Mouse (Mus musculus) CD4-positive, CD25-positive, alpha-beta regulatory T cell, adult 2 months (primary cell): ENCODE measurements around the gene Ppme1.

Experiments used
- DNase-seq: peaks from one replicate; pipeline ENCODE4 v3.0.0-alpha.2; 2012; ENCODE audit warnings: low read depth, low spot score

The Ppme1 gene

DNA sequence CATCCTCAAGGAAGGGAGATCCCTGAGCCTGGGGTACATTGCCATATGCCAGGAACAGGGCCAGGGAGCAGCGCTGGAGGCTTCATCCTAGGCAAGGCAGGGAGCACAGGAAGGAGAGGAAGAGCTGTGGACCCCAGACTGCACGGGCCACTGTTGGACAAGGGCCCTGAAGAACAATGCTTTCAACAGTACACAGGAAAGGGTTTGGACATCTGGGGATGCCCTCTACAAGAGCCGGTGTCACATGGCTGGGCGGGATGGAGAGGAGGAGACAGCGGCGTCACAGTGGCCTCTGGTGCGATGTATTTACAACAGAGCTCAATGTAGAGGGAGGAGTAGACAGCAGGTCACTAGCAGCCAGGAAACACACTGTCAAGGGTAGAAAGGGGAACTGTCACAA lies 44.6 kb downstream of the Ppme1 start:
- DNase-seq = no peak

DNA sequence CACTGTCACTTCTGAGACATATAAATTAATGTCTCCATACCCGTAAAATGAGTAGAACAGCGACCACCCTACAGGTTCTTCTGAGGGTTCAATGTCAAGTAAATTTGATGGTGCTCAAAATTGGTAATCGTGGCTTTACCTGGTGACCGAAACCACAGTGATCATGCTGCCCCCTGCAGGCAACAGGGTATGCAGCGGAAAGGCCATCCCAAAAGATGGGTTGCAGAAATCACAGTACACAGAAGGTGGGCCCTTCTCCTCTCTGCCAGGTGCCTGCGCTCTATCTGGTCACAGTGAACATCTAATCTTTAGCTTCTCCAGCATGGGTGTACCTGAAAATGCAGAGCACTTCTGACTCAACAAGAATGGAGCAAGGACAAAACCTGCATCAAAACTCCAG lies 46.6 kb downstream of the Ppme1 start:
- peak; percentile 35 for DNase-seq

DNA sequence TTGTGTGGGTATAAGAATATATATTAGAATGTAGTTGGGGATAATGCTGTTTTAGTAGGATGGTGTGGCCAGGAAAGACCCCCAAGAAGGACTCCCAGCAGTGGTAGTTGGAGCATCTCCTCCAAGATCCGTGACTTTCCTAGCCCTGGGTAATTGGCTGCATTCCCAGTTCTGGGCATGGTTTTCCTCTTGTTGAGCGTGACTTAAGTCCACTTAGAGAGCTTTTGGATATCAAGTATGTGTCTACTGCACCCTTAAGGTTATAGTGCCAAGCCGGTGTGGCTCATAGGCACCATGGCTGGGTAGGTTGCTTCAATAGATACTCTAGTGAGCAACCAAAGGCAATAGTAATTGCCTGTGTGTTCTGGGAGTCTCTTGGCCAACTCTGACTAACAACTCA lies 48.4 kb downstream of the Ppme1 start:
- no peak for DNase-seq

- no peak for DNase-seq
Measured at GRCm38 (mm10) chr7:100317534-100317933, 54.6 kb downstream of the Ppme1 start.

DNA sequence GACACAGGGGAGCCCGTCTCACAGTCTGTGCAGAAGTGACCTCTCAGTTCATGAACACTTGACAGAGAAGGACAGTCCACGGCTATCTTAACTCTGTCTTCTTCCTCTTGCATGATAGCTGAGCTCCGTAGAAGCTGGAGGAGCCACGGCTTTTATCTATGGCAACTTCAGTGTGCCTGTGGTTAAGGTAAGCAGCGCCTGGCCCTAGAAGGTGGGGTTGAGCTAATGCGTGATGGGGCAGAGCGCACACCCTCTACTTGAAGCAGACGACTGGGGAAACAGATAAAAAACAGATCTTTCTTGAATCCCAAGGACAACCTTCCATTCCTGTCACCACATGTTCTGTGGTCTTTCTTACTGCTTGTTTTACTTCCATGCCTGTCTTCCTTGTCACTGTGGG lies 55.2 kb downstream of the Ppme1 start:
- no peak for DNase-seq

DNA sequence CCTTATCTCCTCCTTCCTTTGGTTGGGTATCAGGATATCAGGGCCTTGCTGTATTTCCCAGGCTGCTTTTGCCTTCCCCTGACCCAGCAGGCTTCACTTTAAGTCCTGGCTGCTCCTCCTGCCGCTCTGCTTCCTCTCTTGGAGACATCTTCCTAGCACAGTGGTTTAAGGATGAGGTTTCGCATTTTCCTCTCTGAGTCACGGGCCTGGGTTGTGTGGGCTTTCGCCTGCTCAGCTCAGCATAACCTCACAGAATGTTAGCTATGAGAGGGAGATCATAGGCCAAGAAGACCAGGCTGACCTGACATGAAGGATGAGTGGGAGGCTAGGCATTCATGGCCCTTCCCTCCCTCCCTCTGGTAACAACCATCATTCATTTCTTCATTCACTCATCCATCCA lies 59.4 kb downstream of the Ppme1 start:
- no peak for DNase-seq

DNA sequence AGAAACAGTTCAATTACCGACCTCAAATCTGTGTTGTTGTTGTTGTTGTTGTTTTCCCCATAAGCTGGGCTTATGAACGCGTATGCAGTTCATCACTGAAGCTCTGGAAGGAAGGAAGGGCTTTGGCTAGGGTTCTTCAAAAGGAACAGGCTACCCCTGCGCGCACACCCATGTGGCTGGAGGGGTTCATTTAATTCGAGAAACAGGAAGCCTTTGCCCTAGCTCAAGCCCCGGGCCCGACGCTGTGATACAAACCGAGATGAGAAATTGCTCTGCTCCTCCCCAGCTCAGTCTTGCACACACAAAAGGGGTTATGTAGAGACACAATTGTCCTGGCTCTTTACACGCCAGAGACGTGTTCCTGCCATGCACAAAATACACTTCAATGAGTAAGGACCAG lies 61.8 kb downstream of the Ppme1 start:
- no peak for DNase-seq

- DNase-seq = no peak
Measured at GRCm38 (mm10) chr7:100309679-100310078, 62.4 kb downstream of the Ppme1 start.

- DNase-seq = no peak
Measured at GRCm38 (mm10) chr7:100309216-100309615, 62.9 kb downstream of the Ppme1 start.

DNA sequence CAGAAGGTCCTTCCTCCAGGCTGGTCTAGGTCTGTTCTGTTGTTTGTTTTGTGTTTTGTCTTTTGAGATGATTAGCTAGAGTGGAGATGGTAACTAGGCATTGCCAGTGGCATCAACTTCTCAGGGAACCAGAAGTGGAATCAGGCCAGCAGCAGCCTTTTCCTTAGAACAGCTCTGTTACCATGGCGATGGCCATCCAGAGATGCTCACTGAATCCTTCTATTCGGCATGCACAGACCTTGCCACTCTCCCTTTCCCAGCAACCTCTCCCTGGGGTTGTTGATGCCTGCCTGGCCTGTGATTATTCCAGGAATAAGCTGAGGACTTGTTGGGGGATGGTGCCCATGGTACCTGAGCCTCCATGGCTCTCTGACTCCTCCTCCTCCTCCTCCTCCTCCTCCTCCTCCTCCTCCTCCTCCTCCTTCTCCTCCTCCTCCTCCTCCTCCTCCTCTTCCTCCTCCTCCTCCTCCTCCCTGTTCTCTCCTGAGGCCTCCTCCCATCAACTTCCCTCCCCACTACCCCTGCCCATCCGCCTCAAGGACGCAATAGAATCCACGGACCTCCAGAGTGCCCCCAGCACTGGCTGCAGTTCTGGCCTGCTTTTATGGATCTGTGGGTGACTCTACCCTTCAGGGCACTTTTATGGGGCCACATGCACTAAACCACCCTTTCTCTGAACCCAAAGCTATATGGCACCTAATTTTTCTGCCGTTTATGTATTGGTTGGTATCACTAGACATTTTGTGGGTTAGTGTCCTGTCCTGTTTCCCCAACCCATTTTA lies 64.0 kb downstream of the Ppme1 start:
- DNase-seq = no peak

- DNase-seq = no peak
Measured at GRCm38 (mm10) chr7:100305894-100306293, 66.2 kb downstream of the Ppme1 start.

DNA sequence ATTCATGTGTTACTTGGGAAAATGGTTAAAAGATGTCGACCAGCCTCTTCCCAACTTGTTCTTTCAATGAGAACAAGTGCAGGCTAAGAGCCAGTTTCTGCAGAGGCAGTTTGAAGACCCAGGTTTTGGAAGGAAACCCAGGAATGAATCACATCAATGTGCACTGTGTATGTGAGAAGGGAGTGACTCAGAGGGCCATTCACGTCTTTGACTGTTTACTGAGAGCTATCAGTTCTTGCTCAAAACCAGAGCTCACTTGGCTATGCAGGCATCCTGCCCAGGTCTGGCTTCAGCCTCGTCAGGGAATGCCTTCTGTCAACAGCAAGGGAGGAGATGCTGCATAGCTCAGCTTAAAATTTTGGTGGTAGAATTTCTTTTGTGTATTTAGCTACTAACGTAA lies 69.8 kb downstream of the Ppme1 start:
- DNase-seq = no peak

DNA sequence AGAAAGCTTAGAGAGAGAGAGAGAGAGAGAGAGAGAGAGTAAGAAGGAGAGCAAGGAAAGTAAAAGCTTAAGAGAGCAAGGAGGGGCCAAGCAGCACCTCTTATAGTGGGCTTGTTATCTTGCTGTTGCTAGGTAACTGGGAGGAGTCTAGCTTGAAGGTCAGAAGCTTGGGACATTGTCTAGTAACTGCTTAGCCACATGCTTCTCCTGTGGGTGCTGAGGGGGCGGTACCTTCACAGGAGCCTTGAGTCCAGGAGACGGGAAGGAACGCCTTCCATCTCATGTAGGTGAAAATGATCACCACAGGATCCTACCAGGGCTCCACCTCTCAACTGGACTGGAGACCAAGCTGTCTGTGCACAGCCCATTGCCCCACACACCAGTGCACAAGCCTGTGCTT lies 70.7 kb downstream of the Ppme1 start:
- DNase-seq = no peak

DNA sequence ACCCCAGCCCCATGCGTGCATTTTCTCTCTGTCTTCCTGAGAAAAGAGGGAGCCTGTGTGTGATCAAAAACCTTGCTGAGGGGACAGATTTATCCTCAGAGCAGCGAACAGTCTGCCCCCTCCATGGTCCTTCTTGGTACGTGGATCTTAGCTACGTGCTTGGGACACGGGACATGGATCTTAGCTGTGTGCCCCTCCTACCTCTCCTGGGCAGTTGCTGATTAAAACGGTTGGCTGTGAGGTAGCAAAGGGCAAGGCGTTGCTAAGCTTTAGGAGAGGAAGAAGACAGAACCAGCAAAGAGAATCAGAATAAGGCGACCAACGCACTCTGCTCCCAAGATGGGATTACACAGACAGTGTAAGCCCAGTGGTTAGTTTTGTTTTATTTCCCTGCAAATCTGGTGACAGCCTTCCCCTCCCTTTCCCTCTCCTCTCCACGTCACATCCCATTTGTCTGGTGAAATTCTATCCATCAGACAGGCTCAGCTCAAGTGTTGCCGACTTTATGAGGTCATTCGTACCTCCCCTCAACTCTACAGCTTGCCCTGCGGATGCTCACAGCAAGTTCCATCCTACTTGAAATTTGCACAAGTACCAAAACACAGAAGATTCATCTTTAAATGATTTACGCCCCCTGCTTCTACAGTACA lies 73.1 kb downstream of the Ppme1 start:
- DNase-seq = no peak

DNA sequence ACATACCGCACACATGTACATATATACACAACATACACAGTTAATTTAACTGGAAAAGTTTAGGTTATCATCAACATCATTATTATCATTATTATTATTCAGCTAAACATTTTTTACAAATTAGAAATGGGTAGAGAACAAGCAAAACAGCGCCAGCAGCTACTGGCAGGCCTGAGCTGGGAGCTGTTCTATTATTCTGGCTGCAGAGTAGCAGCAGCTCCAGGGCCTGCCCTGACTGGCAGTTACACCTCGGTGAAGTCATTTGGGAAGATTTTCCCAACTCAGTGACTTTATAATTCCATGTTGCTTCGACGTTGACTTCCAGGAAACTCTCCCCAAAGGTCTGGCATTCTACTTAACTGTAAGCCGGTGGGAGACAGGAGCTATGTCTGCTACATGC lies 75.4 kb downstream of the Ppme1 start:
- no peak for DNase-seq

DNA sequence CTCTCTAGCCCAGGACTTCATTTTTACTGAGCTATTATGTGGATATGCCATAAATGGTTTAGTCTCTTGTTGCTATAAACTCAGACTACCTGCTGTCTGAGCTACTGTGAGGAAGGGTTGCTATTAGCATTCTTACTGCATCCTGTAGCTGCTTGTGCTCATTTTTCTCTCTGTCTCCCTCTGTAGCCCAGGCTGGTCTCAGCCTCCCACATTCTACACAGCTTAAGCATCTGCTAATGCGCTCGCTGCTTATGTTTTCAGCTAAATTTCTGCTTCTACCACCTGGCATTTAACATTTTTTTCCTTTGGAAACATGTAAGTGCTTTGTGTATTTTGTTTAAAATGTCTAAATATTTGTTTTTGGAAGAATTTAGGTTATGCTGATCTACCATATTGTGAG lies 76.4 kb downstream of the Ppme1 start:
- no peak for DNase-seq

- no peak for DNase-seq
Measured at GRCm38 (mm10) chr7:100293546-100293945, 78.6 kb downstream of the Ppme1 start.

GRCm38 (mm10) chr7:100288622-100289021 lies 83.5 kb downstream of the Ppme1 start:
- no peak for DNase-seq

- DNase-seq = no peak
Measured at GRCm38 (mm10) chr7:100287748-100288578, 84.1 kb downstream of the Ppme1 start.

GRCm38 (mm10) chr7:100285383-100285782 lies 86.7 kb downstream of the Ppme1 start, which contains the start of gene P4ha3:
Gene P4ha3 (plus strand): TSS chr7:100285520.
- DNase-seq = peak; percentile 10

DNA sequence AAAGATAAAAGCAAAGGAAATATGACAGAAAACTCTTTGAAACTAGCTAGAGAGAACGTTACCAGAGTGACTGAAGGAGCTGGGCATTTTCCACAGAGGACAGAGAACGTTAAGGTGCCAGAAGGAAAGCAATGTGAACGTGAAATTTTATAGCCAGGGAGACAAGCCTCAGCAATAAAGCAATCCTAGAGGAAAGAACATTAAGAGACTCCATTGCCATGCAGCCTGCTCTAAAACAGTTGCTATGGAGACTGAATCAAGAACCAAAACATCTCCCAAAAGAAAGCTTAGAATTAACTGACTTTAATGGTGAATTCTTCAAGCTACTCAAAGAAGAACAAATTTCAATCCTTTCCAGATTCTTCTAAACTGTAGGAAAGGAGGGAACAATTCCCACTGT lies 88.8 kb downstream of the Ppme1 start:
- no peak for DNase-seq

- no peak for DNase-seq
Measured at GRCm38 (mm10) chr7:100281596-100281995, 90.5 kb downstream of the Ppme1 start.
